Mouse (Mus musculus): ENCODE results near the gene Dkk1.

- TF ChIP-seq CTCF (IDR thresholded peaks at IDR 0.05; ENCODE audit: control insufficient read depth, insufficient read depth, low read length) (no peak), POLR2A (IDR thresholded peaks at IDR 0.05; ENCODE audit: borderline replicate concordance, control insufficient read depth, low read depth, low read length) (no peak)
Measured at GRCm38 (mm10) chr19:30548411-30549043, 938 bp downstream of the Dkk1 start.

Measured in bone marrow, adult 2 months (tissue).